Mouse (Mus musculus): ENCODE results near the gene 4921530L21Rik.

- TF ChIP-seq CTCF (IDR thresholded peaks at IDR 0.05; ENCODE audit: control insufficient read depth, insufficient read depth, insufficient read length) (no peak), USF1 (IDR thresholded peaks at IDR 0.05; ENCODE audit: low read depth) (no peak), MAX (IDR thresholded peaks at IDR 0.05) (no peak)
These were observed 47.0 kb downstream of the 4921530L21Rik start for GRCm38 (mm10) chr14:95927810-95928785.

Data from C2C12 (cell line).